Mouse (Mus musculus): ENCODE results near the gene Tbc1d19. TPM values are rescaled to one million over a fixed set of nuclear protein-coding genes. Genes with fewer than 3 reads are reported as not detected.
A peak's percentile ranks its signal among the peaks of the same experiment; 100 is the strongest.

The Tbc1d19 gene
- 70.6 and 75.2 TPM in 2 replicates for polyA plus RNA-seq (2016; fragmentation: Nextera tagmentation; extraction: Ambion mirVana)

DNA sequence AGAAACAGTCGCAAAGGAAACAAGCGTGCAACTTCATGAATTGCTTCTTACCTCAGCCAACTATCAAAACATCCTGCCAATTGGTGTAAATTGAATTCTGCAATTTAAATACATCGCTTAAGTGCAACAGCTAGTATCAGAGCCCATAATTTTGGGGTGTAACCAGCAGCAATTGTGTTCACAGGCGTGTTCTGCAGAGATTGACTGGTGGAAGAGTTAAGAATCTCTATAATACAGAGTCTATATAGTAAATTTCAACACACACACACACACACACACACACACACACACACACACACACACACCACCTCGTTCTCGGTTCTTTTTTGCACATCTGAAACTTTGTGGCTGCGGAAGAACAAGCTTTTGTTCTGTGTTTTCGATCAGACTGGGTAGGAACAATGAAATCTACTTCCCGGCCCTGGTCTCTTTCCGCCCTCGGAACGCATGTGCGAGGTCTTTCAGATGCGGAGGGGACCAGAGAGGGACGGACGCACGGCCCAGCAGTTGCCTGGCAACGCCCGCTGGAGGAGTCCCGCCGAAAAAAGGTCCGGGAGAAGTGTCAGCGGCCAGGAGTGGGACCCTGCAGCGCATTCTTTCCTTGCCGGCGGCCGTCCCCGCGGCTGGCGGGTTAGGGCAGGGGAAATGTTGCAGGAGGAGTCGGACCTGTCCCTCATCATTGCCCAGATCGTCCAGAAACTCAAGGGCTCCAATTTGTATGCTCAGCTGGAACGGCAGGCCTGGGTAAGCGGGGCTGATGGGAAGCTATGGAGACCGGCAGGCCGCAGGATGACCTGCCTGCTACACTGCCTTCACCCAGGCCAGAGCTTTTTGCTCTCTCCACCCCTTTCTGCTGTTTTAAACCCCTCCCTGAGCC lies at the start of gene Tbc1d19:
Tbc1d19 (plus strand) TSS at position 492 of the 877 bp plus-strand sequence.
- Histone ChIP-seq H3K9ac (peak within 1 kb of the TSS; percentile 81), H3K36me3 (no peaks in the 10 kb centered on the region), H3K4me3 (peak within 1 kb of the TSS; percentile 69), H3K9me3 (replicated peaks) (no peaks in the 10 kb centered on the region), H3K4me1 (peaks cover 16% of the 10 kb centered on the region), H3K27ac (peak within 1 kb of the TSS; percentile 70; the same call in 1 of the 2 replicates), H3K4me2 (replicated peaks) (peak within 1 kb of the TSS; percentile 70), H3K27me3 (peaks cover 6% of the 10 kb centered on the region; the same call in 1 of the 2 replicates)
- 7% methylated on average over 36 of the region's 36 CpGs for WGBS
- ATAC-seq (ENCODE audit: low FRiP score) = peak; percentile 99

DNA sequence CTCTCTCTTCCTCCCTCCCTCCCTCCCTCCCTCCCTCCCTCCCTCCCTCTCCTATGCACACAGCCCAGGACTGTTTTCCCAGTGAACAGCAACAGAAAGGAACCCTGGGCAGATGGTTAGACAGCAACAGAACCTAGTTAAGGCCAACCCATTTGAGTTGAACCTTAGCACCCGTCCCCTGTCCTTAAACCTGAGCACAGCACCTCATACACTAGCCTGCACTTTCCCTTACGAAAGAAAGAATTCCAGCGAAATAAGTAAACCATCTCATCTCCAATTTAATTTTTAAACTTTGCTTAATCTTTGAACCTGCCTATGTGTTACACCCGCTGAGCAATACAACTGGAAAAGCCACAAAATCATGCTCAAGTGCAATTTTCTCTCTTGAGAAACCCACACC lies 49.5 kb upstream of the Tbc1d19 start:
- Histone ChIP-seq H3K27me3 (no peaks in the 10 kb centered on the region), H3K36me3 (no peaks in the 10 kb centered on the region), H3K27ac (no peak overlapping the region), H3K9me3 (replicated peaks) (no peaks in the 10 kb centered on the region), H3K4me1 (no peaks in the 10 kb centered on the region), H3K9ac (no peak overlapping the region), H3K4me3 (no peak overlapping the region), H3K4me2 (replicated peaks) (no peak overlapping the region)
- ATAC-seq (ENCODE audit: low FRiP score) = no peak
- WGBS = 84% methylated on average over 4 of the region's 4 CpGs

DNA sequence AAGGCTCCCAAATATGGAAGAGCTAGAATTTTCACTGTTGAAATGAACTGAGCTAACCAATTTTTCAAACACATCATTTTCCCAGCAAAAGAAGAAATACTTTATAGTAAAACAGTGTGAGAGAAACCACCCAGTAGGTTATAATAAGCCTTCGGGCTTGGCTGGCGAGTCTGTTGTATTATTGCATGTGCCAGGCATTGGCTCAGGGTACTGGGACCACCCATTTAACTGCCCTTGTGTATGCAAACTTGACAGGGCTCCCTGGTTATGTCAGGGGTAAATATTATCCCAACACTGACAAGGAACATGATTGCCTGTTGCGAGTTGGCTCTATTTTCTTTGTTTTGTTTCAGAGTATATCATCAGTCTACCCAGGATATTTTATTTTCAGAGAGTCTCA lies 48.5 kb upstream of the Tbc1d19 start:
- H3K27me3 ChIP-seq = no peaks in the 10 kb centered on the region
- no peak overlapping the region for H3K27ac ChIP-seq
- no peaks in the 10 kb centered on the region for H3K36me3 ChIP-seq
- ATAC-seq (ENCODE audit: low FRiP score) = no peak
- no peaks in the 10 kb centered on the region for H3K9me3 ChIP-seq (replicated peaks)
- H3K4me3 ChIP-seq = no peak overlapping the region
- no peak overlapping the region for H3K4me2 ChIP-seq (replicated peaks)
- 96% methylated on average over 3 of the region's 3 CpGs for WGBS
- H3K9ac ChIP-seq = no peak overlapping the region
- H3K4me1 ChIP-seq = no peaks in the 10 kb centered on the region

DNA sequence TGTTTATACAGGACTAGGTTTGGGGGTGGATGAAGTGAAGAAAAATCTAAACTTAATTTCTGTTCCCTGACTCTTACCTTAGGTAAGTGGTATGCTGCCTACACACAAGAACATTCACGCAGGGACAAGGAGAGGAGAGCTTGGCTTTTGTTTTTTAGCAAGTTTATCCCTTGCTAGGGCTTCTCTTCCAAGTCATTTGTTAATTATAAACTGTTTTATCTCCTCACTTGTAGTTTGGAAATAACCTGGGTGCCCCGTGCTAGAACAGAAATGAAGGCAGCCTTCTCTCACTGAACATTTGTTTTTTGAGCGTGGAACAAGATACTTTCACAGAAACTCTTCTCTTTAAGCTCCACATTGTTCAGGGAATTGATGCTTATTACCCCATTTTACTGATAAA lies 48.1 kb upstream of the Tbc1d19 start:
- H3K4me1 ChIP-seq = no peaks in the 10 kb centered on the region
- no peak for ATAC-seq (ENCODE audit: low FRiP score)
- H3K4me2 ChIP-seq (replicated peaks) = no peak overlapping the region
- WGBS = 89% methylated on average over 3 of the region's 3 CpGs
- H3K9me3 ChIP-seq (replicated peaks) = no peaks in the 10 kb centered on the region
- no peaks in the 10 kb centered on the region for H3K27me3 ChIP-seq
- H3K27ac ChIP-seq = no peak overlapping the region
- no peaks in the 10 kb centered on the region for H3K36me3 ChIP-seq
- H3K9ac ChIP-seq = no peak overlapping the region
- H3K4me3 ChIP-seq = no peak overlapping the region

- no peaks in the 10 kb centered on the region for H3K4me1 ChIP-seq
- WGBS = 70% methylated on average over 12 of the region's 12 CpGs
- no peaks in the 10 kb centered on the region for H3K27me3 ChIP-seq
- H3K4me3 ChIP-seq = no peak overlapping the region
- H3K9ac ChIP-seq = no peak overlapping the region
- no peak overlapping the region for H3K27ac ChIP-seq
- H3K36me3 ChIP-seq = no peaks in the 10 kb centered on the region
- no peak overlapping the region for H3K4me2 ChIP-seq (replicated peaks)
- ATAC-seq (ENCODE audit: low FRiP score) = no peak
- H3K9me3 ChIP-seq (replicated peaks) = no peaks in the 10 kb centered on the region
These were observed 24.4 kb upstream of the Tbc1d19 start for GRCm38 (mm10) chr5:53784818-53785520.

DNA sequence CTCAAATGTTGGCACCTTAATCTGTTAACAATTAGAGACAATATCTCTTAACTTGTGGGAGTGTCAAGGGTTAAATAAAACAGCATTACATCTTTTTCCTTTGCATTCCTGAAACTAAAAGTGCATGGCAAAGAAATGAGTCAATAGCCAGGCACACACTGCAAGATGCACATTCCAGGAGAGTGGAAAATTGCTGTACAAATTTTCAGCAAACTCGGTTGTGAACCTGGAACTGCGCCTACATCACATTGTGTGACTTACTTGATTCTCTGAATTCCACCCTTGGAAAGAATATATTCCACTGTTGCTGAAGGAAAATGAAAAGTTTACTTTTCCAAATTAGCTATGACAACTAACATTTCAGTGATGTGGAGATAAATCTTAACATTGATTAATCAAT lies 8.0 kb upstream of the Tbc1d19 start:
- Histone ChIP-seq H3K9ac (no peak overlapping the region), H3K9me3 (replicated peaks) (no peaks in the 10 kb centered on the region), H3K4me1 (no peaks in the 10 kb centered on the region), H3K36me3 (no peaks in the 10 kb centered on the region), H3K27ac (no peak overlapping the region), H3K4me3 (no peak overlapping the region), H3K27me3 (peaks cover under 1% of the 10 kb centered on the region; the same call in 1 of the 2 replicates), H3K4me2 (replicated peaks) (no peak overlapping the region)
- ATAC-seq (ENCODE audit: low FRiP score) = no peak
- WGBS = 80% methylated on average over 2 of the region's 2 CpGs

DNA sequence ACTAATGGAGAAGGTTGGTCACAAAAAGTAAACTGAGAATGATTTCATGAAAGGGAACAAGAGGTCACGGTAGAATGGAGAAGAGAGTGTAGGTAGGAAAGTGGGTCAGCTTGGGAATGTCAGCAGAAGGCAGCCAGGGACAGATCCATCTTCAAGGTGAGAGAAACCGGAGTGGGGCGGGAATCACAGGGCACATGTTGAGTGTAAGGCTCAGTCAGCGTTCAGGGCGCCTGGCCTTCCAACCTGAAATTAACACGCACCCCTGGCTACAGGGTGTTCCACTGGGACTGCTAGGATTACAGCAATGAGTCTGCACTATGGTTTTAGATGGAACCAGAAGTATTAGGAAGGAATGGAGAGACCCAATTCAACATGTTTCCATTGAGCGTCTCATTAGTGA lies 10.3 kb downstream of the Tbc1d19 start:
- WGBS = 92% methylated on average over 7 of the region's 7 CpGs

GRCm38 (mm10) chr5:53825886-53826285 lies 16.5 kb downstream of the Tbc1d19 start:
- H3K36me3 ChIP-seq = peaks cover 9% of the 10 kb centered on the region
- no peak overlapping the region for H3K27ac ChIP-seq
- 78% methylated on average over 7 of the region's 7 CpGs for WGBS
- no peak overlapping the region for H3K4me3 ChIP-seq
- no peaks in the 10 kb centered on the region for H3K9me3 ChIP-seq (replicated peaks)
- H3K4me2 ChIP-seq (replicated peaks) = no peak overlapping the region
- no peaks in the 10 kb centered on the region for H3K27me3 ChIP-seq
- no peak overlapping the region for H3K9ac ChIP-seq
- ATAC-seq (ENCODE audit: low FRiP score) = no peak
- H3K4me1 ChIP-seq = no peaks in the 10 kb centered on the region

More for the DNA sequence above, 10.3 kb downstream of the Tbc1d19 start:
- Histone ChIP-seq H3K4me2 (replicated peaks) (no peak overlapping the region), H3K36me3 (no peaks in the 10 kb centered on the region), H3K4me1 (no peaks in the 10 kb centered on the region), H3K4me3 (no peak overlapping the region), H3K27me3 (no peaks in the 10 kb centered on the region), H3K9me3 (replicated peaks) (no peaks in the 10 kb centered on the region), H3K9ac (no peak overlapping the region), H3K27ac (no peak overlapping the region)
- no peak for ATAC-seq (ENCODE audit: low FRiP score)

DNA sequence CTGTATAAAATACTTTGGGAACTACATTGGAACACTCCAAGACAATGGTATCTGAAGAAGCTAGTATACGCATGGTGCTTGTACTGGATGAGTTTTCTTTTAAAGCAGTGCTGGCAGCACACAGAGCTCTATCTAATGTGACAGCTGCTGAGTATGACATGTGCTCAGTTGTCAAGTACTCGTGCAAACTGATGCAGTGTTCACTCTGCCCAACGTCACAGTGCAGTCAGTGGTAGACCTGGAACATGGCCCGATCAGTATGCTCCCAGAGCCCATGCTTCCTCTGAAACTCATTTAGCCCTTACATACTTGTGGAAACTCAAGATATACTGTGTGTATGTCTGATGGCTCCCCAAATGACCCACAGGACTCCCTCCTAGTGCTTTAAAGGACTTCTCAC lies 25.1 kb downstream of the Tbc1d19 start:
- no peak overlapping the region for H3K27ac ChIP-seq
- peaks cover 29% of the 10 kb centered on the region for H3K36me3 ChIP-seq
- H3K27me3 ChIP-seq = no peaks in the 10 kb centered on the region
- no peak overlapping the region for H3K4me3 ChIP-seq
- no peak overlapping the region for H3K4me2 ChIP-seq (replicated peaks)
- no peaks in the 10 kb centered on the region for H3K9me3 ChIP-seq (replicated peaks)
- H3K4me1 ChIP-seq = no peaks in the 10 kb centered on the region
- WGBS = 91% methylated on average over 4 of the region's 4 CpGs
- no peak for ATAC-seq (ENCODE audit: low FRiP score)
- H3K9ac ChIP-seq = no peak overlapping the region

- Histone ChIP-seq H3K9me3 (replicated peaks) (no peaks in the 10 kb centered on the region), H3K9ac (no peak overlapping the region), H3K27ac (no peak overlapping the region), H3K36me3 (peaks cover 5% of the 10 kb centered on the region), H3K4me1 (no peaks in the 10 kb centered on the region), H3K4me2 (replicated peaks) (no peak overlapping the region), H3K4me3 (no peak overlapping the region), H3K27me3 (no peaks in the 10 kb centered on the region)
- 87% methylated on average over 5 of the region's 5 CpGs for WGBS
- ATAC-seq (ENCODE audit: low FRiP score) = no peak
These were observed 31.9 kb downstream of the Tbc1d19 start for GRCm38 (mm10) chr5:53841256-53841655.

DNA sequence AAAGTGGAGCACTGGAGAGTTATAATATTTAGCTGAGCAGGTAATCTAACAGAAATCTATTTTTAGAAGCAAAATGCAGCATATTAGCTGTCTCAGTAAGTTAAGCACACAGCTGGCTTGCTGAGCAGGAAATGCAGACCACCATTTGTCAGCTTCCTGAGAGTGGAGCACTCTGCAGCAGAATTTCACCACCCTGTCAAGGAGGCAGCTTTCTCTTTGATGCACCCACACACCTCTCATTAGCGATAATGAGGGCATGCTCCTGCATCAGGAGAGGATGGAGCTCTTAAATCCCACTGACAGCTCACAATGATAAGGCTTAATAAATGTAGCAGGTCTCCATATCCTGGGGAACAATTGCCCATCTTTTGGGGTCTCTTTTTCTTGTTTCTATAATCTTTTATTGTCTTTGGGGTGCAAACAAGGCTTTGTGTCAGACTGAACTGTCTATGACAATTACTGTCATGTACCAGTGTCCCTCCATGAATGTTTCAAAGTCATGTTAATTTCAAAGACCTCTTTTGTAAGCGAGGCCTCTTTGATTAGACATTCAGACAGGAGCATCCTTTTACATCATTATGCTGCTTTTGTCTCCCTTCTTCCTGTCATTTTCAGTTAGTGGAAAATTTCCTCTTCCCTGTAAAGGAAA lies 39.0 kb downstream of the Tbc1d19 start:
- H3K4me2 ChIP-seq (replicated peaks) = no peak overlapping the region
- H3K27me3 ChIP-seq = no peaks in the 10 kb centered on the region
- peaks cover 13% of the 10 kb centered on the region; the same call in 1 of the 2 replicates for H3K36me3 ChIP-seq
- no peaks in the 10 kb centered on the region for H3K4me1 ChIP-seq
- peak; percentile 56; the same call in 1 of the 2 replicates for ATAC-seq (ENCODE audit: low FRiP score)
- no peak overlapping the region for H3K27ac ChIP-seq
- no peak overlapping the region for H3K9ac ChIP-seq
- no peak overlapping the region for H3K4me3 ChIP-seq
- H3K9me3 ChIP-seq (replicated peaks) = no peaks in the 10 kb centered on the region
- WGBS = 76% methylated on average over 2 of the region's 2 CpGs

DNA sequence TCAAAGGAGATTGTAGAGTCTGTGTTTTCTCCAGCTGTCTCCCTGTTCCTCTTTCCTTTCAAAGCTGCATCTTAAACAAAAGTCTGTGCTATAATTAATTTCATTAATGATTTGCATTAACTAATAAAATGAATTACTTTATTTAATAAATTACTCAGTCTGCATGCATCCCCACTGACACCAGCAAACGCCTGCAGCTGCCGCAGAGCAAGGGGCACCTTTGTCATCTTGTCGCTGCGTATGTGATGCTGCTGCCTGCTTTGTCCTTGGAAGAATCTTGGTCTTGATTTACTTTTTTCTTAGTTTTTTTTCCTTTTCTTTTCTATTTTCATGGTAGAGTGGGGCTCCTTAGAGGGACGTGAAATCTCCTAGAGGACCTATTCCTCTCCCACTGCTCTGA lies 43.2 kb downstream of the Tbc1d19 start:
- Histone ChIP-seq H3K4me2 (replicated peaks) (no peak overlapping the region), H3K27me3 (no peaks in the 10 kb centered on the region), H3K27ac (no peak overlapping the region; the same call in 1 of the 2 replicates), H3K9ac (no peak overlapping the region), H3K4me1 (no peaks in the 10 kb centered on the region), H3K9me3 (replicated peaks) (no peaks in the 10 kb centered on the region), H3K4me3 (no peak overlapping the region), H3K36me3 (peaks cover 12% of the 10 kb centered on the region)
- 61% methylated on average over 5 of the region's 5 CpGs for WGBS
- ATAC-seq (ENCODE audit: low FRiP score) = no peak

Data from hindbrain, embryonic 12.5 days (tissue).